ENCODE assay signal across 20 mouse cellular contexts in genomic region chr12:33174171-33174570, GRCm38 (mm10). TPM values are rescaled to one million over a fixed set of nuclear protein-coding genes. Genes with fewer than 3 reads are reported as not detected.
DNase-seq lines count a peak whose midpoint lies in the region; ATAC-seq lines count a peak whose summit lies in the region.
"Had no signal": no experiment of that assay in that cellular context is flagged by ENCODE, and none has a peak within 500 bp of the region (broad histone marks: within the 10 kb centered on the region; RNA-seq: fewer than 3 reads in every experiment).

No protein-coding gene starts in this region.

- peaks cover 28% of the 10 kb centered on the region for H3K4me1 ChIP-seq in kidney, embryonic 16.5 days (ENCODE audit: insufficient read depth, low read length)

- no peak overlapping the region for H3K27ac ChIP-seq in kidney, embryonic 16.5 days (ENCODE audit: low read length)
- H3K27ac ChIP-seq: hindbrain, embryonic 15.5 days; liver, embryonic 15.5 days; macrophage had no signal

- H3K27me3 ChIP-seq in kidney, embryonic 16.5 days (ENCODE audit: insufficient read depth, low read length) = no peaks in the 10 kb centered on the region
- H3K27me3 ChIP-seq: hindbrain, embryonic 15.5 days; liver, embryonic 15.5 days had no signal

- H3K9ac ChIP-seq in kidney, embryonic 16.5 days (replicated peaks; ENCODE audit: low read length) = no peak overlapping the region
- H3K9ac ChIP-seq: forebrain, postnatal 0 days; hindbrain, embryonic 15.5 days; liver, embryonic 15.5 days had no signal

- no peak overlapping the region for H3K4me2 ChIP-seq in kidney, embryonic 16.5 days (replicated peaks; ENCODE audit: low read depth, low read length)
- H3K4me2 ChIP-seq: hindbrain, embryonic 15.5 days; liver, embryonic 15.5 days had no signal

- peak; percentile 9; the same call in 1 of the 2 replicates for ATAC-seq in kidney, embryonic 16.5 days (ENCODE audit: low FRiP score, low TSS enrichment)
- ATAC-seq: forebrain, postnatal 0 days had no signal

- no peak overlapping the region for H3K4me3 ChIP-seq in kidney, embryonic 16.5 days (ENCODE audit: low read length)
- H3K4me3 ChIP-seq: erythroblast, embryonic 14.5 days; hindbrain, embryonic 15.5 days; liver, embryonic 15.5 days had no signal

- DNase-seq in embryo, embryonic 10.5 days (ENCODE audit: low spot score) = peak; percentile 17
- no peak for DNase-seq in embryo, embryonic 11 days
- DNase-seq in kidney, adult 11 months = no peak
- peak; percentile 67 for DNase-seq in CD4-positive helper T cell, adult 2 months (ENCODE audit: low read depth, low spot score)
- DNase-seq in induced T-regulatory cell, adult 2 months (ENCODE audit: low read depth) = peak; percentile 80
- DNase-seq in adrenal gland, postnatal 10 days = no peak
- no peak for DNase-seq in natural killer cell, adult 2 months (ENCODE audit: low spot score in 2 of 2)
- DNase-seq: adrenal gland, adult 8-10 months; cerebellum, adult 8-10 months; forebrain, postnatal 0 days; gastrocnemius, postnatal 10 days; heart, postnatal 10 days; layer of hippocampus, postnatal 36 days; thymus, postnatal 14 days had no signal

- 58% methylated on average over 7 of the region's 7 CpGs for WGBS in kidney, embryonic 16.5 days

- H3K9me3 ChIP-seq in kidney, embryonic 16.5 days (ENCODE audit: low read length) = no peaks in the 10 kb centered on the region
- H3K9me3 ChIP-seq: G1E; hindbrain, embryonic 15.5 days; liver, embryonic 15.5 days had no signal

- no peaks in the 10 kb centered on the region for H3K36me3 ChIP-seq in kidney, embryonic 16.5 days (ENCODE audit: insufficient read depth, low read length)
- H3K36me3 ChIP-seq: hindbrain, embryonic 15.5 days; liver, embryonic 15.5 days had no signal

RNA-seq across cellular contexts. Expression of gene Atxn7l1, which starts 26.7 kb away (rescaled TPM):
- 9.9 and 15.4 TPM in 2 replicates for polyA plus RNA-seq in kidney, embryonic 16.5 days (2015; fragmentation: Nextera tagmentation; extraction: Ambion mirVana)
- 10 to 100 TPM; 20.1 to 32.3 TPM for total RNA-seq in adrenal gland, postnatal 10 days (2021)

Comparison
In these comparisons a context has a peak if more than half of its experiments do, and no peak if none do; other contexts are left out.
1. DNase-seq: peak in embryo, embryonic 10.5 days (single experiment), CD4-positive helper T cell, adult 2 months (single experiment) and induced T-regulatory cell, adult 2 months (single experiment); none in embryo, embryonic 11 days (single experiment), kidney, adult 11 months (single experiment), adrenal gland, postnatal 10 days (single experiment) and natural killer cell, adult 2 months (0 of 2).